Mouse (Mus musculus) R1 (cell line): ENCODE results near the gene Srpk1.

Source experiments
- DNase-seq: peaks from one replicate; pipeline ENCODE4 v3.0.0-alpha.2; 2018; ENCODE audit warnings: low read depth, low spot score

Srpk1 gene

DNA sequence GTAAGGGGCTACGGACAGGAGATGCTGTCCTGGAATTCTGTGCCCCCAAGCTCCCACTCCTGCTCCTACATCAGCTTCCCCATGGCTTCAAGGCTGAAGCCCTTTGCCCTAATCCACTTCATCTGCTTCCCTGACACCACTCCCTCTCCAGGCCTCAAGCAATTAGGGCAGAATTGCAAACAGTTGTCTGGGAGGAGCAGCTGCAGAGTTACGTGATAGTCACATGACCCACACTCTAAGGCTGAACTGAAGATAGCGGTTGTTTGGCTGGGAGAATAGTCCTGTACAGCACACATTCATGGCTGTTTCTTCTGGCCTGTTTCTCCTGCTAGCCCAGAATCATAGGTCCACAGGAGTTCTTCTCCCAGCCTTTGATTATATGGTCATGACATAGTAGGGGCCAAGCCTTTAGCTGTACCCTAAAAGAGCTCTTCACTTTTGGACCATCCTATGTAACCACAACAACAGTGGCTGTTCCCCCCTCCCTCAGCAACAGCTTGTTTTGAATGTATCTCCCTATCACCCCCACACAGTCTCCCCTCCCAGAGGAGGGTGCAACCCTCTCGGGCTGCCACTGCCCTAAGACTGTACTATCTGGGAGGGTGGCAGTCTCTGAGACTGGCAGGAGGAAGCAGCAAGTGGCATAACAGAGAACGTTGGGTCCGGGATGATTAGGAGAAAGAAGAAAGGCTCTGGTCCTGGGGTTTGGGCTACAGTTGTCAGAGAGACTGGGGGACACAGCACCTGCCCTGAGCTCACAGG lies 65.7 kb downstream of the Srpk1 start:
- no peak for DNase-seq

DNA sequence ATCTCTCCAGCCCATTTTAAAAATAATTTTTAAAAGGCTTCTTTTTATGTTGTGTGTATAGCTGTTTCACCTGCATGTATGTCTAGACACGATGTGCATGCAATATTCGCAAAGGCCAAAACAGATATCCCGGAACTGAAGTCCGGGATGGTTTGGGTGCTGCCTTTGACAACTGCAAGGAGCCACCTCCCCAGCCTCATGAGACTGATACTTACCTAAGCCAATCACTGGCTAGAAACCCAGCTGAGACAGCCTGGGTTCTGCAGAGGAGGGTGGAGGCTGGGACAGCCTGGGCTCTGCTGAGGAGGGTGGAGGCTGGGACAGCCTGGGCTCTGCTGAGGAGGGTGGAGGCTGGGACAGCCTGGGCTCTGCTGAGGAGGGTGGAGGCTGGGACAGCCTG lies 68.5 kb downstream of the Srpk1 start:
- peak; percentile 73 for DNase-seq

DNA sequence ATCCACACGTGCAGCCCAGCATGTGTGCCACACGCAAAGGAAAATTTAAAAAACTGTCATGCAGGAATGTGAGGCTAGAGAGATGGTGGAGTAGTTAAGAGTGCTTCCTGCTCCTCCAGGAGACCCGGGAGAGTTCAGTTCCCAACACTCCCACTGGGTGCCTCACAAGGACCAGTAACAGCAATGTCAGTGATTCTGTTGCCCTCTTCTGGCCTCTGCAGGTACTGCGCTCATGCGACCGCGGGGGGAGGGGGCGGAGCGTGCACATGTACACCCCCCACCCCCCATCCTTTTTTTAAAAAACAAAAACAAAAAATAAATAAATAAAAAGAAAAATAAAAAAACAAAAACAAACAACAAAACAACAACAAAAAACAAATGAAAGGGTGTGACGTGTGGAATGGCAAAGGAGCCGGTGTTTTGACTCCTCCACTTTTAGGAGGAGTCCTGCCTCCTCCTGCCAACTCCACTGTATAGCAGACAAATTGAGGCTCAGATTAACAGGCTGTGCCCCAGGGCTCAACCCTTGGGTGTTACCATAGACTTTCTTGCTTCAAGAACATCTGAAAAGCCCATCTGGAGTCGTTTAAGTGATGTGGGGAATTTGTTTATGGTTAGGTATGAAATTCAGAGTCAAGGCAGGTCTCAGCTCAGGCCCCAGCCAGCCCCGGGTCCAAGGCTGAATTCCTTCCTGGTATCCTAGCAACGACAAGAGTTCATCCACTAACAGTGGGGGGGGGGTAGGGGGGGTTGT lies 69.3 kb downstream of the Srpk1 start:
- DNase-seq, result peak; percentile 93

DNA sequence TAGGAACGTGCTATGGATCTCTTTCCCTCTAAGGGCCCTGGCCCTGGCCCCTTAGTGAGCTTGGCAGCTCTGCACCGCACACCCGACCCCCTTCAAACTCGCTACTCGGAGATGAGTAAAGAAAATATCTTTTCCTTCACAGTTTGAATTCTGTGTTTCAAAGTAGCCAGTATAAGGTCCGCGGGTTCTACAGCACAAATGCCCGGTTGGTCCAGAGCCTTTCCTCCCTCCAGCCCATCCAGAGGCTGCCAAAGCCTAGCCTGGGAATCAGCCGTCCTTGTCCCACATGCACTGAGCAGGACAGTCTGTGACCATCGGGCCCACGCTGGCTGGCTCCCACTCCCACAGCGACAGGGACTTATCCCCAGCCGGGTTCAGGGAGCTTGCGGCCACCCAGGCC lies 73.4 kb downstream of the Srpk1 start, which contains the start of gene Clpsl2:
Clpsl2 (plus strand) TSS at position 301 of the 400 bp plus-strand sequence.
- DNase-seq, result no peak

DNA sequence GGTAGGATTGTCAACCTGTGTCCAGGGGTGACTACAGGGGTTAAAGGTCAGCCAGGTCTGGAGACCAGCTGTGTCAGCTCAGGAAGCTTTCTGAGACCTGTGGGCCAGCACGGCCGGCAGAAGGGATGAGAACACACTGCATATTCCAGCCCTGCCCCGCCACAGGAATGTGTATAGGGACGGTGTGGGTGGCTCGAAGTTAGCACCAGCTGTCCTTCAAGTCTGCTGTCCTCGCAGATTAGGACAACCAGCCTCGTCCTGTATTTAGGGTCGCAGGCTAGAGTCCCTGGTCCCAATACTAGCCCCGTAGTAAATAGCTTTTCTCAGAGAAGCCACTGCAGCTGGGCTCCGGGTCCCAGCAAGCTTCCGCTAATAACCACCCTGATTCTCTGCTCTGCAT lies 74.0 kb downstream of the Srpk1 start:
- no peak for DNase-seq

DNA sequence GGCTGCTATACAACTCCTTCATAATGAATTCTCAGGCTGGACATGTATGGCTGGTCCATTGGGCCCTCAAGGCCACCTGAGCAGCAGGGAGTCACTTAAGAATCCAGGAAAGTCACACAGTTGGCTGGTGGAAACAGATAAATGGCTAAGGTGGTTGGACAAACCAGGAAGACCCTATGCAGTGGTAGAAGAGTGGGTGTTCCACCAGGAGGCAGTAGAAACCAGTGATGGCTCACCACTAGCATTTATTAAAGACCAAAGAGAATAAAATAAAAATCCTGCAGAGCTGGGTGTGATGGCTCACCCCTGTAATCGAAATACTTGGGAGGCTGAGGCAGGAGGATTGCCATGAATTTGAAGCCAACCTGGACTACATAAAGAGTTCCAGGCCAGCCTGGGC lies 75.6 kb downstream of the Srpk1 start:
- DNase-seq, result no peak

DNA sequence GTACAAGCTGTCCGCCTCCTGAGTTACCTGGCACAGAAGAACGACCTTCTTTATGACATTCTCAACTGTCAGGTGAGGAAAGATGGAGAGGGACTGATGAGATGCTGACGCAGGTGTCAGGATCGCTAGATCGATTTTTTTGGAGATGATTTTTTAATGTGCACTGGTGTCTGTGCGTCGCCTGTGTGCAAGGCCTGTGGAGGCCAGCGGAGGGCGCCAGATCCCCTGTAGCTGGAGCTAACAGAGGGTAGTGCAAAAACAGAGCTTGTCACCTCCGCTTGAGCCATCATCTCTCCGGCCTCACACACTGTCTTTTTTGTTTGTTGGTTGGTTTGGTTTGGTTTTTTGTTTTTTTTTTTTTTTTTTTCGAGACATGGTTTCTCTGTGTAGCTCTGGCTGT lies 84.6 kb downstream of the Srpk1 start:
- DNase-seq, result peak; percentile 78
